Mouse (Mus musculus) CH12.LX (cell line): ENCODE measurements around the gene Arid1a.

ENCODE experiments used
- CTCF ChIP-seq, 2 experiments: IDR thresholded peaks in 1 of 2; conservative IDR thresholded peaks in 1 of 2; 2 replicates each; pipeline ENCODE4 v1.5.1; 2011 to 2012; ENCODE audit warnings: low read depth in 2 of 2, low read length in 2 of 2, improper control_type of control experiment in 1 of 2, inconsistent platforms in 1 of 2, mild to moderate bottlenecking in 1 of 2, moderate library complexity in 1 of 2
- MAZ ChIP-seq: IDR thresholded peaks from 2 replicates; pipeline ENCODE4 v1.6.1; 2012; ENCODE audit warnings: low read depth, mild to moderate bottlenecking, inconsistent platforms, low read length, improper control_type of control experiment, moderate library complexity
- MEF2A ChIP-seq: IDR thresholded peaks from 2 replicates; pipeline ENCODE4 v1.6.1; 2014; ENCODE audit warnings: low read depth, mild to moderate bottlenecking, inconsistent platforms, low read length, improper control_type of control experiment, borderline replicate concordance
- POLR2AphosphoS2 ChIP-seq: IDR thresholded peaks from 2 replicates; pipeline ENCODE4 v1.6.1; 2011; ENCODE audit warnings: low read depth, low read length, improper control_type of control experiment
- RCOR1 ChIP-seq: conservative IDR thresholded peaks from 2 replicates; pipeline ENCODE4 v1.6.1; 2012; ENCODE audit warnings: low read depth, mild to moderate bottlenecking, inconsistent platforms, low read length, improper control_type of control experiment
- USF2 ChIP-seq: conservative IDR thresholded peaks from 2 replicates; pipeline ENCODE4 v1.6.1; 2011; ENCODE audit warnings: low read depth, low read length, improper control_type of control experiment

DNA sequence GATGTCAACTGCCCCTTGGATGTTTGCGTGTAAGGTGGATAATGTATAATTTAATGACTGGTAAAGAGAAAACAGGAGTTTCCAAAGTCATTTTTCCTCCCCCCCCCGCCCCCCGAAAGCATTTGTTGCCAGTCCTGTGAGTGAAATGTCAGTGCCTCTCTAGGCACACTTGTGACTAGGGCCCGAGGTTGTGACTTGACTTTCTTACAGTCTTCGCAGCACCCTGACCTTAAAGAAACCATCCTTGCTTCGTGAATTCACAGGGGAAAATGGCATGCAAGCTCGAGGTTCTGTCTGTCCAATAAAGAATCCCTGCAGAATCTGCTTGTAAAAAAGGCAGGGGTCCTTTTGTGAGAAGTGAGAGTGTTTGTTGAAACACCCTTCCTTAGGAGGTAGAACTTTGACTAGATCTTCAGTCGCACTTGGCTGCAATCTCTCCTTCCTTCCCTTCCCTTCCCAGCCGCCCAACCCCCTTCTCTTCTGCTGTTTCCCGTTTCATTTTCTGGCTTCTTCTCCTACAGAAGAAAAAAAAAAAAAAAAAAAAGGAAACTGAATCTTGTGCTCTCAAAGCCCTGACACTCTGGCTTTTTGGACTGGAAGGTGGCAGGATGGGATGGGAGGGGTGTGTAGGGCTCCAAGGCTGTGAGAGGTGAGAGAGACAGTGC, 82.8 kb downstream of the Arid1a start:
- no peak for TF ChIP-seq USF2
- no peak for TF ChIP-seq CTCF (conservative IDR thresholded peaks at IDR 0.05 in 1 of 2, IDR thresholded peaks at IDR 0.05 in 1 of 2; ENCODE audit: low read depth in 2 of 2, low read length in 2 of 2)
- no peak for TF ChIP-seq MEF2A
- TF ChIP-seq POLR2AphosphoS2, result no peak
- TF ChIP-seq MAZ, result no peak
- no peak for TF ChIP-seq RCOR1
